Mouse (Mus musculus) central nervous system, embryonic 14 days (tissue): ENCODE results near the gene Ushbp1. TPM values are rescaled to one million over a fixed set of nuclear protein-coding genes. Genes with fewer than 3 reads are reported as not detected.

Experiments
- polyA plus RNA-seq: library from polyadenylated mRNA; depleted of rRNA; stranded (reverse); fragments of >200 nt; gene quantifications from 2 replicates; pipeline ENCODE4 v1.2.3, GENCODE M21; 2012; rRNA removed

Ushbp1 gene
- 9.2 and 11.1 TPM in 2 replicates for polyA plus RNA-seq

DNA sequence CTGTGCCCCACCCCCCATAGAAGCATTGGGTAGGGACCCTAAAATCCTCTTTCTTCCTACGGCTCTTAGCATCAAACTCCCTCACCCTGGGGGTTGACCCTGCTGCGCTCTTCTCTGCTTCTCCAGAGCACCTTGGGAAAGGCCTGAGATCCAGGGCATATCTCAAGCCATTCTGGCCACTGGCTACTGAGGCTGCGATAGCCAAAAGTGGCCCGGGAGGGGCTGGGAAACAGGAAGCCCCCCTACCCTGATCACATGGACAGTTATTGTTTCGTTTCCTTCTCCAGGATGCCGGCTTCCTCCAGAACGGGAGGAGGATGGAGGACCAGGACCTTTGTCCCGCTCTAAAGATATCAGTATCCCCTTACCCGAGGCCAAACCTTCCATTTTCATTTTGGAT is at the start of gene Ushbp1:
Gene Ushbp1, minus strand, starts transcription at position 174 of the 400 bp plus-strand sequence.

DNA sequence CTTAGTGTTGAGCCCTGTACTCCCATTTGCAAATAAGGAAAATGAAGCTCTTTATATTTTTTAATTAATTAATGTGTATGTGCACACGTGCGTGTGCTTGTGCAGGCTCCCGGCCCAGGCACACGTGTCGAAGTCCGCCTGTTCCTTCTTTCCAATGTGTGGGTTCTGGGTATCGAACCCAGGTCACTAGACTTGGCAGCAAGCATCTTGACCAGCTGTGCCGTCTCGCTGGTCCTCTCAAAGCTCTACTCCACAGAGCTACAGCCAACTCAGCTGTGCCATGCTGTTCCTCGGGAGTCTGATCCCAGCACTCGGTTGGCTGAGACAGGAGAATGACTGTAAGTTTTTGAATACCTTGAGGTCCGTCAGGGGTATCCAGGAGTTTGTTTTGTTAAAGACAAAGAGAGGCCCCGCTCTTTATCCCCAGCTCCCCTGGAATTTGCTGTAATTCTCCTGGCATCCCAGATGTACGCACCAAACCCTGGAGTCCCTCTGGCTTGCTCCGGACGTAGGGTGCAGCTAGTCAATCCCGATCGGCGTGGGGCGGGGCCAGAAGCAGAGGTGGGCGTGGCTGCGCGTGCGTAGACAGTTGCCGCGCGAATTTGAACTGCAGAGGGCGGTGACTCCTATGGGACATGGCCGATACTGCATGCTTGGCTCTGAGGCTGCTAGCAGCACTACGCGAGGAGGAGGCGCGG is 9.9 kb upstream of the Ushbp1 start, which contains the start of gene Ankle1:
Gene Ankle1, plus strand, starts transcription at position 610 of the 698 bp plus-strand sequence.

DNA sequence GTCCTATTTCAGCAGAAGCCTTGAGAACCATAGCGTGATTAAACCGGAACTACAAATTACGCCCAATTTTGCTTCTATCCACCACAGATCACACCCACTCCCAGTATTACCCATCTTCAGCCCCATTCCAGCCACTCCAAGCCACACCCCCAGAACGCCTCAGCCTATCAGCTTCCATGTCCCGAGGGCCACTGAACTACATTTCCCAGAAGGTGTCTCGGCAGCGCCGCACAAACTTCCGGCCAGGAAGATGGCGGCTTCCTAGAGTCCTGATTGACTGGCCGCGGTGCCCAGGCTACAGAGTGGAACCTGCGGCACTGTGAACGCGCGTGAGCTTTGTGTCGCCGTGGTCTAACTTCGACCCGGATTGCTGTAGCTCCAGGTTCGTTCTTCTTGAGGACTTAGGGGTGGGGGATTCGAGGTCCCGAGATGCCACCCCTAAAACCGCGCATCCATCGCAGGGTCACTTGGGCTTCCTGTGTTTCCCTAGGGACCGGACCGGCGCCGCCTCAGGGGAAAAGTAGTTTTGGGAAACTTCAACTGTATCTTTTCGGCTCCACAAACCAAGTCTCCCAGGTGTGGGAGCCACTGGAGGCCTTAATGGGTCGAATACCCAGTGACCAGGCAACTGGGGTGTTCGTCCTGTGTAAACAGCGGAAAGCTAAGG is 1.2 kb upstream of the Ushbp1 start, which contains the start of gene Babam1:
Gene Babam1, plus strand, starts transcription at position 223 of the 667 bp plus-strand sequence.

DNA sequence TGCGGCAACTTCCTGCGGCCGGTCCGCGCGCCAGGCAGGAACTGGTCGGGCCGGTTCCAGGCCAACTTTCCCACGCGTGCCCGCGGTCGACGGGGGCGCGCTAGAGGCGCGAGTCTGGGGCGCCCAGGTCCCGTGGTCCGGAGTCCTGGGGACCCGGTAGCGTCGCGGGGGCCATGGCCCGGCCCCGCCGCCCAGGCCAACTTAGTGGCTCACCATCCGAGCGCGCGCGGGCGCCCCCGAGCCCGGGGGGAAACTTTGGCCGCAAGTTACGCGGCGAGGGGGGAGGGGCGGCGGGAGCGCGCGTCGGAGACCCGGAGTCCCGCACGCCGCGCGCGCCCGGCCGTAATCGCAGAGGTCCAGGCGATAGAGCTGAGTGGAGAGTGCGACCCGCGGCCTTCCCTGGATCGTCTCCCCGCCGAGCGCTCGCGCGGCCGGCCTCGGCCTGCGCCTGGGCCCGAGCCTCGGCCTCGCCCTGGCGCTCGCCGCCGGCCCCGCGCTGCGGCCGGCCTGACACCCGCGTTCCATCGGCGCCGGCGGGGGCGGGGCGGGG is 14.1 kb downstream of the Ushbp1 start, which contains the start of gene Nr2f6:
Gene Nr2f6, minus strand, starts transcription at position 540 of the 550 bp plus-strand sequence.

DNA sequence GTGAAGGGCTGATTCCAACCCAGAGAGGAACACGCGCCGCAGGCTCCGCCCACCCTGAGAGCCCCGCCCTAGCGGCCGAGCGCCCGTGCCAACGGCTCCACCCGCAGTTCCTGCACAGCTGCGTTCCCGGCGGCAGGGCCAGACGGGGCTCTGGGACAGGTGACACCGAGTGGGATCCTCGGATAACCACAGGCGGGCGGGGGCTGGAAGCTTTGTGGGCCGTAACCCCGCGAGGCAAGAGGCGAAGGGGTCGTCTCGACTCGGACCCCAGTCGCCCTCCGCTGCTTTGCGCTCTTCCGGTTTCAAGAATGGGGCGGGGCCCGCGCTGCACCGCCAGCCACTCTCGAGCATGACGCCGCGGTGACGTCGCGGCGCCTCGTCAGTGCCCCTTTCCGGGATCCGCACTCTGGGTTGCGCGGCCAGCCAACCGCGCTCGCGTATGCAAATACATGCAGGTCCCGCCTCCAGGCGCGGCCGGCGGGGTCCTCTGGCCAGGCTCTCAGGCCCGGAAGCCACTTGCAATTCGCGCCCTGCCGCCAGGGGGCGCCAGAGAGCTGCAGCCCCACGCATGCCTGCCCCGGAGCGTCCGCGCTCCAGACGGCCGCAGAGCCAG is 24.3 kb downstream of the Ushbp1 start, which contains the start of gene Ocel1:
Gene Ocel1, plus strand, starts transcription at position 63 of the 613 bp plus-strand sequence.

DNA sequence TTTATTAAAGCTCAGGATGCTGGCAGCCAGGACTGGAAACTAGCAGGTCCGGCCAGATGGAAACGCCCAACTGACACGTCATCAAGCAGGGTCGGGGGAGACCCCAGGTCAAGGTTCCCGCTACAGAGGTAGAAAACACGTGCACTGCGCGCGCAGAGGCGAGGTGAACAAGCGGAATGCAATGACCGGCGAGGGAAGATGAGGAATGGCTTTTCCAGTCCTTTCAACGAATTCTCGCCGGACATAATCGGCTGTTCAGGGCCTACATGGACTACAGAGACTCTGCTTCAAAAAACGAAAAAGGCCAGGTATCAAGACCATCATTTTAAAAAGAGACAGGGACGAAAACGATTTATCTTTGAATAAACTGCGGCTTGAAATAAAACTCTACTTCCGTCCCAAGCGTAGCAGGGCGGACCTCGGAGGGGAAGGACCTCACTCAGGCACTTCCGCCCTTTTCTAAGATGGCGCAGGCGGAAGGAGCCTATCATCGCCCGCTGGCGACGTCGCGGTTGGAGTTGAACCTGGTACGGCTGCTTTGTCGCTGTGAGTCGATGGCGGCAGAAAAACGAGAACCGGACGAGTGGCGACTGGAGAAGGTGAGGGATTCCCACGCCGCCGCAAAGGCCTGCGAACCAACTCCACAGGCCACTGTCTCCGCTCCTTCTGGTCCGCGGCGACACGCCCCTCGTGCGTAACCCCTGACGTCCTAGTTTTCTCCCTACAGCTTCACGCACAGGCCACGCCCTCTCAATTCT is 28.7 kb downstream of the Ushbp1 start, which contains the start of gene Use1:
Gene Use1, plus strand, starts transcription at position 78 of the 758 bp plus-strand sequence.

Other genes with a start within 250 kb of the Ushbp1 start
- gene Myo9b, start 123.1 kb downstream of the Ushbp1 start, polyA plus RNA-seq: 41.4 and 45.9 TPM in 2 replicates
- gene Haus8, start 122.9 kb downstream of the Ushbp1 start, polyA plus RNA-seq: 33.0 and 35.3 TPM in 2 replicates
- gene Use1, start 29.0 kb downstream of the Ushbp1 start, polyA plus RNA-seq: 175 and 182 TPM in 2 replicates
- 5.5 and 5.6 TPM in 2 replicates for gene Ocel1, start 24.5 kb downstream of the Ushbp1 start, polyA plus RNA-seq
- gene Nr2f6, start 13.8 kb downstream of the Ushbp1 start, polyA plus RNA-seq: 41.8 and 52.9 TPM in 2 replicates
- gene Babam1, start 1.1 kb upstream of the Ushbp1 start, polyA plus RNA-seq: 130 and 141 TPM in 2 replicates
- gene Ankle1, start 10.2 kb upstream of the Ushbp1 start, polyA plus RNA-seq: 24.8 and 26.3 TPM in 2 replicates
- 122 and 130 TPM in 2 replicates for gene Abhd8, start 67.9 kb upstream of the Ushbp1 start, polyA plus RNA-seq
- 88.1 and 98.9 TPM in 2 replicates for gene Mrpl34, start 69.2 kb upstream of the Ushbp1 start, polyA plus RNA-seq
- gene Dda1, start 73.4 kb upstream of the Ushbp1 start, polyA plus RNA-seq: 167 and 174 TPM in 2 replicates
- 123 and 140 TPM in 2 replicates for gene Ano8, start 90.2 kb upstream of the Ushbp1 start, polyA plus RNA-seq
- gene Gtpbp3, start 92.3 kb upstream of the Ushbp1 start, polyA plus RNA-seq: 27.1 and 27.9 TPM in 2 replicates
- 11.4 and 18.7 TPM in 2 replicates for gene Plvap, start 116.0 kb upstream of the Ushbp1 start, polyA plus RNA-seq
- 0.59 and 0.60 TPM in 2 replicates for gene Ccdc194, start 129.9 kb upstream of the Ushbp1 start, polyA plus RNA-seq
- gene Bst2, start 141.7 kb upstream of the Ushbp1 start, polyA plus RNA-seq: 36.4 and 46.8 TPM in 2 replicates
- gene Mvb12a, start 147.1 kb upstream of the Ushbp1 start, polyA plus RNA-seq: 81.1 and 89.0 TPM in 2 replicates
- 0.05 and 0.15 TPM in 2 replicates for gene Tmem221, start 163.1 kb upstream of the Ushbp1 start, polyA plus RNA-seq
- not detected in 2 replicates for gene Nxnl1, start 170.8 kb upstream of the Ushbp1 start, polyA plus RNA-seq
- gene Slc27a1, start 173.1 kb upstream of the Ushbp1 start, polyA plus RNA-seq: 117 and 122 TPM in 2 replicates
- 133 and 140 TPM in 2 replicates for gene Pgls, start 196.4 kb upstream of the Ushbp1 start, polyA plus RNA-seq
- gene Fam129c, start 201.8 kb upstream of the Ushbp1 start, polyA plus RNA-seq: 9.8 and 10.5 TPM in 2 replicates
- 134 and 175 TPM in 2 replicates for gene Colgalt1, start 215.2 kb upstream of the Ushbp1 start, polyA plus RNA-seq